Mouse (Mus musculus) bone marrow macrophage, adult 2 months (primary cell): ENCODE results near the gene Lipe. TPM values are rescaled to one million over a fixed set of nuclear protein-coding genes. Genes with fewer than 3 reads are reported as not detected.
A peak's percentile ranks its signal among the peaks of the same experiment; 100 is the strongest.

Source experiments
- H3K27ac ChIP-seq: 2 replicates; pipeline ENCODE4 v1.5.1; 2012; ENCODE audit warnings: low read depth, low read length; ENCODE audit not compliant: insufficient read depth
- H3K4me1 ChIP-seq: 2 replicates; pipeline ENCODE4 v1.6.1; 2012; ENCODE audit warnings: low read length; ENCODE audit not compliant: control insufficient read depth, insufficient read depth
- H3K4me3 ChIP-seq: 2 replicates; pipeline ENCODE4 v1.5.1; 2012; ENCODE audit warnings: mild to moderate bottlenecking, low read length, moderate library complexity; ENCODE audit not compliant: insufficient read depth
- CTCF ChIP-seq: IDR thresholded peaks from 2 replicates; pipeline ENCODE4 v1.5.1; 2012; ENCODE audit warnings: low read depth, mild to moderate bottlenecking, low read length, moderate library complexity
- POLR2A ChIP-seq: IDR thresholded peaks from 2 replicates; pipeline ENCODE4 v1.6.1; 2012; ENCODE audit warnings: mild to moderate bottlenecking, low read depth, low read length, borderline replicate concordance
- polyA plus RNA-seq: library from polyadenylated mRNA; stranded (reverse); fragments of >200 nt; gene quantifications from 2 replicates; pipeline ENCODE4 v1.2.4, GENCODE M21; 2012; ENCODE audit not compliant: missing spikeins, insufficient read depth, insufficient read length

The Lipe gene
- 28.7 and 37.1 TPM in 2 replicates for polyA plus RNA-seq

DNA sequence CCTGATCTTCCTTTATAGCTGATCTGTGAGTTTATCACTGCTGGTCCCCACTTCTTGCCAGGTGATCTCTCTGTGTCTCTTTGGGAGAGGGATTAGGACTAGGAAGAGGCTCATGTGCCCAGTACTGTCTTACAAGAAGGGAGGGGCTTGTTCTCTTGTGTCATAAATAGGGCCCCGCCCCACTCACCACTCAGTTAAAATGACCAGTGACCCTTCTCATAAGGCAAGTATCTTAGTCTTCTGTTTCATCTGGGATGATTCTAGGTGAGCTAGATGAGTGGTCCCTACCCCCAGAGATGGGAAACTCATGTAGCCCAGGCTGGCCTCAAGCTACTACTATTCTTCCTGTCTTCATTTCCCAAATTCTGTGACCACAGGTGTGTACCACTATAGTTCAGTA is at the start of gene Lipe:
Lipe (minus strand) TSS at position 101 of the 400 bp plus-strand sequence.
- H3K4me3 ChIP-seq, result no peak within 1 kb of the TSS
- TF ChIP-seq POLR2A, result no peak
- no peak for TF ChIP-seq CTCF
- no peak within 1 kb of the TSS for H3K27ac ChIP-seq
- peaks cover 14% of the 10 kb centered on the region for H3K4me1 ChIP-seq

DNA sequence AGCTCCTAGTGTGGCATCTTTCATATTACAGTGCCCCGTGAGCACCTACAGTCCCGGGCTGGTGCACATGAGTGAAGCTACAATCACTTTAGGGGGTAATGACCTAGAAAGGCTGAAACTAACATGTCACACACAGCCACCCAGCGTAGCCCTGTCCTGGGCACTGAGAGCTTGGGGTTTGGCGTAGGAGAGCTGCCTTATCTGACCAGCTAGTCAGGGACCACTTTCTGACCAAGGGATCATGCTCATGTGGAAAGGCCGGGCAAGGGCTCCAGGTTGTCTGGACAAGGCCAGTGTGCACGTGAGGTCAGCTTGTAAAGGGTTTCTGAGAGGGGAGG is 42.3 kb upstream of the Lipe start:
- Histone ChIP-seq H3K4me3 (no peak overlapping the region), H3K4me1 (peaks cover 32% of the 10 kb centered on the region), H3K27ac (no peak overlapping the region)
- no peak for TF ChIP-seq POLR2A
- no peak for TF ChIP-seq CTCF

DNA sequence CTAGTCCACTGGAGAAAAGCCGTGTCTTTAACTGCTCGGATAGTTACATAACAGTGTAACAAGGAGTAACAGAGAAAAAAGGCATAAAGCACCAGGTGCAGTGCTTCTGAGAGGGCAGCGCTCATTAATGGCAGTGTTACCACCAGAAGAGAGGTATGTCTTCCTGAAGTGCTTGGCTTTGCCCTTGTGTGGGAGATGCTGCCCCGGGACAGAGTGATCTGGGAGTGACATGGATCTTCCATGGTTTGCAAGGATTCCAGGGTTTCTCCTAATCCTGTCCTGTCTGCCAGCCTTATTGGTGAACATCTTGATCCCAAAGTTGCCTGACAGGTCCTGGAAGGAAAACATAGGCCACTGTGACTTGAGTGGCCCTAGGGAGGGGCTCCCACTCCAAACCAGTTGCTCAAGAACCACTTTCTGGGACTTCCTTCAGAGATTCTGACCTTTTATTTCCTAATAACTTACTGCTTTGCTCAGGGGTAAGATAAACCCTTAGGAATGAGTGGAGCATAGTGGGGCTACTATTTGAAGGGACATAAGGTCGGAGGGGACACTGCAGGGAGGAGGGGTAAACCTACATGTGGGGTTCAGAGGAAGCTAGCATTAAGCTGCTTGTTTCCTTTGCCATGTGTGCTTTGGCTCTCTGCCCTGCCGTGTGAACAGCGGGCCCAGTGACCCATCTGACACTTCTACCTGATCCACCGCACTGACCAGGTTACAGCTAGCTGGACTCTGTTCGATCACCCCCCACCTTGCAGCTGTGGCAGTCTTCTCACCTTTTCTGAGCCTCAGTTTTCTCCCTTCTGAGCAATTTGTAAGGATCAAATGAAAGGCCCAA is 41.7 kb upstream of the Lipe start:
- peaks cover 37% of the 10 kb centered on the region for H3K4me1 ChIP-seq
- H3K4me3 ChIP-seq, result no peak overlapping the region
- TF ChIP-seq CTCF, result no peak
- TF ChIP-seq POLR2A, result no peak
- H3K27ac ChIP-seq, result no peak overlapping the region

- Histone ChIP-seq H3K4me1 (peaks cover 46% of the 10 kb centered on the region), H3K27ac (no peak overlapping the region), H3K4me3 (no peak overlapping the region)
- TF ChIP-seq CTCF, result no peak
- TF ChIP-seq POLR2A, result no peak
These were observed 40.8 kb upstream of the Lipe start for GRCm38 (mm10) chr7:25439124-25439822.

DNA sequence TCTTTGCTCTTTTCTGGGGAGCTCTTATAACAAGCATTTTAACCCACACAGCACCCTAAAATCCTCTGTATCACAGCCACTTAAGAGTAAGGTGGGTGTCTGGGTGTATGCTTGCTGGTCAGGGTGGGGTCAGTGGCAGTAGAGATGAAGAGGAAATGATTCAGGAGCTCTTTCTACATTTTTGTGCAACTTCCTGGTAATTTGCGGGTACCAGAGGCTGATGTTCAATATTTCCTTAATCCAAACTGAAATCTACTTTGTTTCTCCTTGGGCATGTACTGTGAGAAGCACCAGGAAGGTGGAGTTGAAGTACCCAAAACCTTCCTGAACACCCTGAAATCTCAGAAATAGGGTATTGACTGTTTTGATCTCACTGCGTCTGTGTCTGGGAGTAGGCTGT is 38.2 kb upstream of the Lipe start:
- H3K27ac ChIP-seq, result peak overlapping the region; percentile 38

GRCm38 (mm10) chr7:25436226-25436625 is 37.7 kb upstream of the Lipe start:
- Histone ChIP-seq H3K4me3 (no peak overlapping the region), H3K27ac (peak overlapping the region; percentile 38), H3K4me1 (peaks cover 64% of the 10 kb centered on the region)
- TF ChIP-seq POLR2A (no peak), CTCF (no peak)

More for the DNA sequence above, 38.2 kb upstream of the Lipe start:
- TF ChIP-seq CTCF, result no peak
- TF ChIP-seq POLR2A, result no peak
- H3K4me1 ChIP-seq, result peaks cover 64% of the 10 kb centered on the region
- H3K4me3 ChIP-seq, result no peak overlapping the region

DNA sequence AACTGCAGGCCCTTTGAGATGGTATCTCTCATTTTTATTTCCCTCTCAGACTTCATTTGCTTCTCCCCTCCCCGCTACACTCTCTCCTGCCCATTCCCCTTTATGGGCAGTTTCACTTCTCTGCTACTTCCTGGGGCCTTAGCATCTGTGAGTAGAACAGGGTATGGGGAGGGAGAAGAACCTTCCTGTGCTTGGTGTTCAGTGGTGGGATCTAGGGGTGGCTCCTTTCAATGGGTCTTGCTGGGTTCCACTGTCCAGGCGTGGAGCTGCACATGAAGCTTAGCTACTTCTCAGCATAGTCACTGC is 37.0 kb upstream of the Lipe start:
- no peak overlapping the region for H3K4me3 ChIP-seq

GRCm38 (mm10) chr7:25434654-25435545 is 36.4 kb upstream of the Lipe start:
- Histone ChIP-seq H3K4me1 (peaks cover 65% of the 10 kb centered on the region), H3K4me3 (no peak overlapping the region), H3K27ac (peak overlapping the region; percentile 38)
- TF ChIP-seq CTCF (no peak), POLR2A (no peak)

More for the DNA sequence above, 37.0 kb upstream of the Lipe start:
- Histone ChIP-seq H3K27ac (peak overlapping the region; percentile 38), H3K4me1 (peaks cover 67% of the 10 kb centered on the region)
- TF ChIP-seq CTCF, result no peak
- TF ChIP-seq POLR2A, result no peak

DNA sequence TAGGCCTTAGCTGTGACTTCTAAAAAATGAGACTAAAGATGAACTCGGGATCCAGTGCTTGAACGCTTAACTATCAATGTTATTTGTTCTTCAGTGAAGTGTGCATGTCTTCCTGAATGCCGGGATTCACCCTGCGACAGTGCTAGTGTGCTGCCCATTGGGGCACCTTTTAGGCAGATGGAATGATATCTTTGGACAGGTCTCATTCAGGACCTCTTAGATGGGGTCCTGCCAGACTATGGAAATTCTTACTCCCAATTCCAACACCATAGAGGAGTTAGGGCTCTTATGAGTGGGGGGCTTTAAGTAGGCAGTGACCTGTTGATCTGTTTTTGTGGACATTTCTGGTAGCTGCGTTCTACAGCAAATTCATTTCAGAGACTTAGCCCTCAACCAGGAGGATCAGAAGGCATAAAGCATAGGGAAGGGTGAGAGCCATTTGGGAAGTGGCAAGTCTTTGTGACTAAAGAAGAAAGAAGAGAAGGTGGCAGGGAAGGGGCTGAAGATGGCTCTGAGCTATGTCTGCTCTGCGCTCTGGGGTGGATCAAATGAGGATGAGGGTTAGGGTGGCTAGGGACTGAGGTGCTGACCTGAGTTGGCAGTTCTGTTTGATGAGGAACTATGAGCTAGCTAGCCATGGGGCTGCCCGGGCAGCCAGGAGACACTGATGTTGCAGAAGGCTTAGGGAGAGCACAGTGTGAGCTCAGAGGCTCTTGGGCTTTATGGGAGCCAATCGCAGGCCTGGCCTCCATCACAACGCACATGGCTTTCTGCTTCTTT is 35.5 kb upstream of the Lipe start:
- Histone ChIP-seq H3K27ac (no peak overlapping the region), H3K4me1 (peaks cover 65% of the 10 kb centered on the region)
- TF ChIP-seq POLR2A, result no peak
- TF ChIP-seq CTCF, result no peak

More for the DNA sequence above, 35.5 kb upstream of the Lipe start:
- H3K4me3 ChIP-seq, result no peak overlapping the region
